Mouse (Mus musculus): Measurements from ENCODE around the gene Ftl1-ps1.

The Ftl1-ps1 gene

DNA sequence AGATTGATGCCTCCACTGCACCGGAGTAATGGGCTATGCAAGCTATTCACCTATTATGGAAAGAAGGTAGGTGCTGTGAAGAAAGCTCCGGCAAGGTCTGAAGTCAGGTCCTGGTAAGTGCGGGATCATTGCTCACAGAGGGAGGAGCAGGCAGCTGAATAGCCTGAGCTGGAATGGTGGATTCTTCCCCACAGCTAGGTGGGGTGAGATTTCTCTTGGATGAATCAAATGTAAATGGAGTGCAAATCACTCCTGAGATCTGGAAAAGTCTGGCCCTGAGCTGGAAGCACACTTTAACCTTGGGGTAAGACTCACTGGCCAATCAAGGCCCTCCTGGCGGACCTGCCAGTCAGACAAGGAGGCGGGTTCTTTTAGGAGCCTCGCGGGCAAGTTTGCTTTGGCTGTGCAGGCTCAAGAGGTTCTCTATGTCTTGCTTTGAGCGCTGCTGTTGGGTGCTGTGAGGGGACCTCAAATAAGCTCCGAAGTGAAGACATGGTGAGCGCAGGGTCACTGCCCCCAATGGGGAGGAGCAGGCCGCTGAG is at the start of gene Ftl1-ps1:
TSS of gene Ftl1-ps1 (plus strand) at position 397 of the 542 bp plus-strand sequence.
- in situ Hi-C loops (cut with MboI; ENCODE audit: low pct_unique_long_range_greater_than_20kb in 1 of 2, low sequenced_read_pairs in 2 of 2, unreplicated experiment in 1 of 2) = no loop called here

DNA sequence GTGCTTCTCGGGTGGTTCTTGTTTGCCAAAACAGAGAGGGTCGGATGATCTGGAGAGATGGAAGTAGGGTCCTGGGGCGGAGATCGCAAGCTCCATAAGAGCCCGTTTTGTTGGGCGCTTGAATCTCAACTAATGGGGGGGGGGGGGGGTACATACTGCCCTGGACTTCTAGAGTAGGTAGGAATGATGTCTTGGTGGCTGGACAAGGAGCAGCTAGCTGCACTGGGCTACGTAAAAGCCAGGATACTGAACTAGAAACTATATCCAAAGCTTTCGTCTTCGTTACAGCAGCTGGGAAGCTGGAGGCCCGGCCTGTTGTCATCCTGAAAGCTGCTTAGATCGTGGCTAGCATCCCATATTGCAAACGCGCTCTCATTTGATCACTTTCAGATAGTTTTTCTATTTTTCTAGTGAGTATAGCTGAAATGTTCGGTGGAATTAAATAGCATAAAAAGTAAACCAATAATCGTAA is 49.0 kb upstream of the Ftl1-ps1 start:
- in situ Hi-C loops (cut with MboI; ENCODE audit: low pct_unique_long_range_greater_than_20kb in 1 of 2, low sequenced_read_pairs in 2 of 2, unreplicated experiment in 1 of 2) = no loop called here

DNA sequence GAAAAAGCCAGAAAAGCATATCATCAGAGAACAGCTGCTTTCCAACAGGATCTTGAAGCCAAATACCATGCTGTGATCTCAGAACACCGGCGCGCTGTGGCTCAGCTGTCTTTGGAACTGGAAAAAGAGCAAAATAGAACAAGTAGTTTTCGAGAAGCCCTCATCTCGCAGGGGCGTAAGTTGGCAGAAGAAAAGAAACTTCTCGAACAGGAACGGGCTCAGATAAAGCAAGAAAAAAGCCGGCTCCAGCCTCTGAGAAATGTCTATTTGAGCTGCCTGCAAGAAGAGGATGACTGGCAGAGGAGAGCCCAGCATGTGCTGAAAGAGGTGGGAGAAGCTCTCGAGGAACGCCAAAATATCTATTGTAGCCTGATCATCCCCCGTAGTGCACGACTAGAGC is 43.0 kb upstream of the Ftl1-ps1 start:
- in situ Hi-C loops (cut with MboI; ENCODE audit: low pct_unique_long_range_greater_than_20kb in 1 of 2, low sequenced_read_pairs in 2 of 2, unreplicated experiment in 1 of 2) = no loop called here

DNA sequence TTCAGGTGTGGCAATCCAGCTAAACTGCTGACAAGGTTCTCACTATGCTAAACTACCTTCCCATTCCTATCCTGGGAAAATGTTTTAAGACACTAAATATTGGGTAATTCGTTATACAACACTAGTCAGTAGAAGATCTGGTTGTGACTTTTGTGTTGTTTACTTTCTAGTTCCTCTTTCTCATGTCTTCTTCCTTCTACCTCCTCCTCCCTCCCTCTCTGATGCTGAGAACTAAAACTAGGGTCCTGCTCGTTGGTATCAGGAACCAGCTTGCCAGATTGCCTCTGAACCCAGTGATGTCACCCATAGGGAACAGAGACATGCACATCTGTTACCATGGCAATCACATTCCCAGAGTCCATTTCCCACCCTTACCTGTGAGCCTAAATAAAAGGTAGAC is 37.3 kb upstream of the Ftl1-ps1 start:
- in situ Hi-C loops (cut with MboI; ENCODE audit: low pct_unique_long_range_greater_than_20kb in 1 of 2, low sequenced_read_pairs in 2 of 2, unreplicated experiment in 1 of 2) = no loop called here

DNA sequence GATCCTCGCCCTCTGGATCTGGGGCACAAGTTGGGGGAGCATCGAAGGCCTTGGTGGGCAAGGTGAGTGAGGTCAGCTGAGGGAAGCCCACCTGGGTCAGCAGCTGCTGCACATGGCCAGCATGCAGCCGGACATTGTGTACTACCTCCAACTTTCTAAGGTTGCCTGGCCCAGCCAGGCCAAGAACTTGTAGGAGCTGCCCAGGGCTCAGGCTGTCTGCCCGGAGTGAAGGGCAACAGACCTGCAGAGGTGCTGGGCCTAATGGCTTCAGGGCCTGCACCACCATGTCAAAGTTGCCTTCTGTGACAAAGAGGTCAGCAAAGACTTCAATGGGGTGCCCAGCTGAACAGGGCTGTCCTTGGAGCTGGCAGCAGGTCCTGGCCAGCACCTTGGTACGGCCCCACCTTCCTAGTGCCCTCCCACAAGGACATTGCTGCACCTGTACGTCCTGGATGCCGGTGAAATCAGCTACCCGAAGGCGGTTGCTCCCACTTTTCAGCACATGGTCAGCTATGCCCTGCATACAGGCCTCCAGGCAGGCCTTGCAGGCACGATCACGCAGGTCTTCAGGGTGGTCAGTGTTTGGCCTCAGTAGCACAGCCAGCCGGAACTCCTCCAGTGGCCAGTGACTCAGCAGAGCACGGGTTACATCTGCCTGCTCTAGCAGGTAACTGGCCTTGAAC is 36.2 kb upstream of the Ftl1-ps1 start:
- in situ Hi-C loops (cut with MboI; ENCODE audit: low pct_unique_long_range_greater_than_20kb in 1 of 2, low sequenced_read_pairs in 2 of 2, unreplicated experiment in 1 of 2) = no loop called here

DNA sequence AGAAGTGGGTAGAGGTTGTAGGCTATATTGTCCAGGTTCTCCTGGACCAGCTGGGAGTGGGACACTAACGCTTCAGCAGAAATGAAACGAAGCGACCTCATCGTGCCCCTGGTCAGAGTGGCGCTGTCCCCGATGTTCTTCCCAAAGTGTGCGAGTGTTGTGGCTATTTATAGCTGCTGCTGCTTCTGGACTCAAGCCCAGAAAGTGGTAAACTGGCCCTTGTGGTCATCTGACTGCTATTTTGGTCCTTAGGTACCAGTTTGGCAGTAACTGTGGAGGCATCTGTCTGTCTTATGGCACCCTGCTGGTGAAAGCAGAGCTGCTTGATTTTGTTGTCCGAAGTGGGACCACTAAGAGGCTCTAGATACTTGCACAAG is 35.6 kb upstream of the Ftl1-ps1 start, which contains the start of gene Lrrc14b:
TSS of gene Lrrc14b (minus strand) at position 147 of the 377 bp plus-strand sequence.
- in situ Hi-C loops (cut with MboI; ENCODE audit: low pct_unique_long_range_greater_than_20kb in 1 of 2, low sequenced_read_pairs in 2 of 2, unreplicated experiment in 1 of 2) = no loop called here

DNA sequence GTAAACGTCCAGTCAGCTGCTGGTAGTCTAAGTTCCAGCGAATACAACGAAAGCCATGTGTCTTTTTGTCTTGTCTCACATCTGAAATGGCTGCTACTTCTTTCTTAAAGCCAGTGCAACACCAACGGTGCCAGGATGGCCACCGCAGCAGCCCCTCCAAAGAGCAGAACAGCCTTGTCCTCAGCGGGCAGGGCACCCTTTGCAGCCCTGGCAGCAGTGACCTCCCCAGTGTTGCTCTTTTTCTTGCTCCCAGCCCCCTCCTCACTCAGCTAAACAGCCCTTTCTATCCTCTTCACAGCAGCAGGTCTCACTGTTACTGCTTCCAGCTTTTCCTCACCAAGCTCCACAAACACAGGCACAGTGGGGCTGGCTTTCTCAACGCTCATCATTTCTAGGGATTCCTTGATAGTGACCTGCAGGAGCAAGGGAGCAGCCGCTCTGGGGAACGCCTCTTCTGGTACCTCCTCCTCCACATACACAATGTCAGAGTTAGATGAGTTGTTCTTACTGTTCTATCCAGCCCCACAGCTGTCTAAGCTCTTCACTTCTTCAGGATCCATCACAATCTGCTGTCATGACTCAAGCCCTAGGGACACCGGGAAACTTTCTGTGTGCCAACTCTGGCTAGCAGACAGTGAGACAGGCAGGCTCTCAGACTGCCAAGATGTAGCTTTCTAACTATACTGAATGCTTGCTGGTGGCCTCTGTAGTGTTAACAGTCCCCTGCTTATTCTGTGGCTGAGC is 17.8 kb upstream of the Ftl1-ps1 start:
- in situ Hi-C loops (cut with MboI; ENCODE audit: low pct_unique_long_range_greater_than_20kb in 1 of 2, low sequenced_read_pairs in 2 of 2, unreplicated experiment in 1 of 2) = no loop called here

DNA sequence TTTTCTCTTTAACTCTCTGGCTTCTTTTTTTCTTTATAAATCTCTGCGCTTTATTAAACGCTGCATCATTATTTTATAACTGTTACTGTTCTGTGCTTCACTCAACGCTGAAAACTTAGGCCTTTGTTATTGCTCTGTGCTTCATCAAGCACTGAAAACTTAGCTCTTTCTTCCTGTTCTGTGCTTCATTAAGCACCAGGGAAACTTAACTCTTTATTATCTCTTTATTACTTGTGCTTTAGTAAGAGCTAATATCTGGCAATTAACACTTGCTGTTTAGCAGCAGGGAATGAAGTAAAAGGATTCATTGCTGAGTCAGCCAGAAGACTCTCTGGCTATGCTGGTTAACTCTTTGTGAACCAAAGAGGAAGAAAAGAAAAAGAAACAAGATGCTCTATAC is 17.2 kb upstream of the Ftl1-ps1 start:
- in situ Hi-C loops (cut with MboI; ENCODE audit: low pct_unique_long_range_greater_than_20kb in 1 of 2, low sequenced_read_pairs in 2 of 2, unreplicated experiment in 1 of 2) = no loop called here

DNA sequence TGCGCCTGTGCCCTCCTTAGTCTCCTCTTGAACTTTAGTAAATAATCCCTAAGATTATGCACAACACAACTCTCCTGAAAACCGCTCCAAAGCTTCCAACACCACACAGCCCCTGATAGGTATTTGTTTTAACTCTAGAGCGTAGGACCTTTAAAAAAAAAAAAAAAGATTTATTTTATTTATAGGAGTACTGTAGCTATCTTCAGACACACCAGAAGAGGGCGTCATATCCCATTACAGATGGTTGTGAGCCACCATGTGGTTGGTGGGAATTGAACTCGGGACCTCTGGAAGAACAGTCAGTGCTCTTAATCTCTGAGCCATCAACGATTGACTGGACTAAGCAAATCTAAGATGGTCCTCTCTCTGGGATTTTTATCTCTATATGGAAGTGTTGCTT is 9.8 kb upstream of the Ftl1-ps1 start:
- in situ Hi-C loops (cut with MboI; ENCODE audit: low pct_unique_long_range_greater_than_20kb in 1 of 2, low sequenced_read_pairs in 2 of 2, unreplicated experiment in 1 of 2) = no loop called here

DNA sequence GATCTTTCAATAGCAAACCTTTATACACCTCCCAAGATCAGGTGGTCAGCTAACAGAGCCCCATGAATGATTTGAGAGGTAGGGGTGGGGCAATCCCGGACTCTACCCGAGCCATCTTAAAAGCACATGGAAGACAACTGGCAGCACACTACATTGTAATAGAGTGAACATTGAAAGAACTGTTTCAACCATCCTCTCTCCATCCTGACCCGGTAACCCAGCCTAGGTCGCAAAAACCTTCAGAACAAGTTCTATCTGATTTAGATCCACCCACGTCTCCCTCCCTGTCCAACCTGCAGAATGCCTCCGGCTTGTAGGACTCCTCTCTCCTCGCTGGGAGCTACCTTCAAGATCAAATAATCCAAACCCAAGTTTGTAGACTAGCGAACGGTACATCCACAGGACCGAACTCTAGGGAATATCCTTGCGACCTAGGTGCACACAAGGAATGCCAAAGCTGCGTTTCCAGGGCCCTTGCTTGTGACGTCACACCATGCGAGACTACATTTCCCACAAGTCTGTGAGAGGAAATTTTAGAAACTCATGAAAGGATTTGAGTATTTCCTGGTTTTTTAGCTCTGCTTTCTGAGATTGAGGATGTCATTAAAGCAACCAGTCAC is 9.0 kb upstream of the Ftl1-ps1 start, which contains the start of gene Zfp72:
TSS of gene Zfp72 (minus strand) at position 466 of the 620 bp plus-strand sequence.
- in situ Hi-C loops (cut with MboI; ENCODE audit: low pct_unique_long_range_greater_than_20kb in 1 of 2, low sequenced_read_pairs in 2 of 2, unreplicated experiment in 1 of 2) = no loop called here

DNA sequence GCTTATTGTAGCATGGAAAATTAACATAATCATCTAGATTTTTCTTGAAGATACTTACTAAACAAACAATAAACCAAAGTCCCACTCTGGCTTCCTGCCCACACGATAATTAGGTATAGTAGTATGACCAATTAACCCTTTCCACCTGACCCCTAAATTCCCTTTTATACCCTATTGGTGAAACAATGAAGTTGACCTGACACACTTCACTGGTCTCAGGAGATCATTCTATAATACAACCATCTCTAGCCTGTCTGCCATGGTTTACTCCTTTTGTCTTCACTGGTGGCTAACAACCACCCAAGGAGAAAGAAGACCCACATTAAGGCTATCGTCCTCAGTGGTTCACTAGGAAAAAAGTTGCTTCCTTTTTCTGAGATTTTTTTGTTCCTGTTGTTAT is 8.3 kb upstream of the Ftl1-ps1 start:
- in situ Hi-C loops (cut with MboI; ENCODE audit: low pct_unique_long_range_greater_than_20kb in 1 of 2, low sequenced_read_pairs in 2 of 2, unreplicated experiment in 1 of 2) = no loop called here

DNA sequence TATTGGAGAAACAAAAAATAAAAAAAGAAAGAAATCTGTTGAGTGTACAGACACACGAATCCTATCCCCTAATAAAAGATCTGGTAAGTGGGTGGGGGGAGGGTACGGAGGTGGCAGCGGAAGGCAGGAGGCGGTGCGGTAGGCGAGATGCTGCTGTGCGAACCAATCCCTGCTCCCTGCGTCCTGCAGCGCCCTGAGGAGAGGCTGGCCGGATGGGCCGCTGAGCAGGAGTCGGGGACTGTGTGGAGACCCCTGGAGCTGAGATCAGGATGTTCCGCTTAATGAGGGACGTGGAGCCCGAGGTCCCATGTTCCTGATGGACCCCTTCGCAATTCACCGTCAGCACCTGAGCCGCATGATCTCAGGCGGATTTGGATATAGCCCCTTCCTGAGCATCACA is 40.4 kb downstream of the Ftl1-ps1 start:
- in situ Hi-C loops (cut with MboI; ENCODE audit: low pct_unique_long_range_greater_than_20kb in 1 of 2, low sequenced_read_pairs in 2 of 2, unreplicated experiment in 1 of 2) = no loop called here

Measured in mouse embryonic stem cell (cell line).